Mouse (Mus musculus) cerebellum, adult 2 months (tissue): ENCODE data around the gene Stard13. TPM values are rescaled to one million over a fixed set of nuclear protein-coding genes. Genes with fewer than 3 reads are reported as not detected.

Source experiments
- DNase-seq, 2 experiments: peaks; one replicate each; pipeline ENCODE4 v3.0.0; 2021
- H3K27ac ChIP-seq: fragments of 200-500 bp; 2 replicates; pipeline ENCODE4 v1.5.1; 2012; ENCODE audit warnings: low read length, control low read depth, inconsistent platforms; ENCODE audit not compliant: insufficient read depth
- H3K27me3 ChIP-seq: fragments of 200-500 bp; 2 replicates; pipeline ENCODE4 v1.6.1; 2012; ENCODE audit warnings: inconsistent platforms, mild to moderate bottlenecking, low read length, moderate library complexity; ENCODE audit not compliant: control insufficient read depth, insufficient read depth
- H3K4me1 ChIP-seq: fragments of 200-500 bp; 2 replicates; pipeline ENCODE4 v1.6.1; 2011; ENCODE audit warnings: low read length; ENCODE audit not compliant: control insufficient read depth, insufficient read depth
- H3K4me3 ChIP-seq: fragments of 200-500 bp; replicated peaks from 2 replicates; pipeline ENCODE3; 2011; ENCODE audit warnings: mild to moderate bottlenecking, low read depth, low read length, control low read depth; ENCODE audit not compliant: insufficient read depth
- CTCF ChIP-seq: fragments of 200-500 bp; IDR thresholded peaks from 2 replicates; pipeline ENCODE4 v1.5.1; 2011; ENCODE audit warnings: low read depth, mild to moderate bottlenecking, control low read depth, low read length, moderate library complexity, borderline replicate concordance; ENCODE audit not compliant: insufficient read depth
- POLR2A ChIP-seq: fragments of 200-500 bp; IDR thresholded peaks from 2 replicates; pipeline ENCODE4 v1.6.1; 2011; ENCODE audit warnings: low read length, control low read depth, borderline replicate concordance; ENCODE audit not compliant: insufficient read depth
- WGBS: fragments of 180-500 bp; shearing (Covaris S2); methylation state at CpG from one replicate; pipeline ENCODE4 v1.1.7; 2018; 5-methylcytosine and 5-hydroxymethylcytosine counted together
- polyA plus RNA-seq: library from polyadenylated mRNA; depleted of rRNA; stranded (reverse); fragments of >200 nt; gene quantifications from 2 replicates; pipeline ENCODE4 v1.2.3, GENCODE M21; 2012

Gene Stard13
- polyA plus RNA-seq, 1 experiment = 9.8 TPM

GRCm38 (mm10) chr5:151055426-151056090 lies 178.1 kb downstream of the Stard13 start:
- Histone ChIP-seq H3K27me3 (no peaks in the 10 kb centered on the region), H3K4me1 (no peaks in the 10 kb centered on the region; the same call in 1 of the 2 replicates), H3K27ac (no peak overlapping the region), H3K4me3 (no peak overlapping the region)
- WGBS = 96% methylated on average over 11 of the region's 11 CpGs
- TF ChIP-seq CTCF = no peak
- TF ChIP-seq POLR2A = no peak
- DNase-seq = no peak

- Histone ChIP-seq H3K27me3 (no peaks in the 10 kb centered on the region), H3K27ac (no peak overlapping the region)
- TF ChIP-seq CTCF = no peak
- no peak for TF ChIP-seq POLR2A
Observed at GRCm38 (mm10) chr5:151054743-151055114, 178.9 kb downstream of the Stard13 start.

GRCm38 (mm10) chr5:151054100-151054742 lies 179.4 kb downstream of the Stard13 start:
- no peak overlapping the region for H3K27ac ChIP-seq
- no peaks in the 10 kb centered on the region for H3K4me1 ChIP-seq
- TF ChIP-seq POLR2A (no peak), CTCF (no peak)
- DNase-seq = no peak
- no peaks in the 10 kb centered on the region for H3K27me3 ChIP-seq
- H3K4me3 ChIP-seq = no peak overlapping the region
- 58% methylated on average over 7 of the region's 7 CpGs for WGBS

More at GRCm38 (mm10) chr5:151054743-151055114, 178.9 kb downstream of the Stard13 start:
- no peak for DNase-seq
- WGBS = 69% methylated on average over 4 of the region's 4 CpGs
- no peak overlapping the region for H3K4me3 ChIP-seq
- H3K4me1 ChIP-seq = no peaks in the 10 kb centered on the region

- no peaks in the 10 kb centered on the region for H3K4me1 ChIP-seq
- no peak overlapping the region for H3K4me3 ChIP-seq
- no peaks in the 10 kb centered on the region for H3K27me3 ChIP-seq
- no peak for TF ChIP-seq POLR2A
- no peak for TF ChIP-seq CTCF
- WGBS = 97% methylated on average over 5 of the region's 5 CpGs
- no peak overlapping the region for H3K27ac ChIP-seq
- DNase-seq = no peak
Observed at GRCm38 (mm10) chr5:151053190-151053589, 180.4 kb downstream of the Stard13 start.

GRCm38 (mm10) chr5:151052331-151052730 lies 181.3 kb downstream of the Stard13 start:
- 96% methylated on average over 8 of the region's 8 CpGs for WGBS
- TF ChIP-seq CTCF (no peak), POLR2A (no peak)
- Histone ChIP-seq H3K27me3 (no peaks in the 10 kb centered on the region), H3K27ac (no peak overlapping the region), H3K4me3 (no peak overlapping the region), H3K4me1 (no peaks in the 10 kb centered on the region)
- no peak for DNase-seq

- no peak for DNase-seq
- H3K27ac ChIP-seq = no peak overlapping the region
- no peak overlapping the region for H3K4me3 ChIP-seq
- WGBS = 61% methylated on average over 12 of the region's 12 CpGs
- TF ChIP-seq POLR2A (no peak), CTCF (no peak)
- H3K4me1 ChIP-seq = no peaks in the 10 kb centered on the region
- H3K27me3 ChIP-seq = no peaks in the 10 kb centered on the region
Observed at GRCm38 (mm10) chr5:151047488-151047887, 186.1 kb downstream of the Stard13 start.

GRCm38 (mm10) chr5:151046917-151047316 lies 186.7 kb downstream of the Stard13 start:
- no peak for DNase-seq
- no peak for TF ChIP-seq POLR2A
- no peak for TF ChIP-seq CTCF
- no peak overlapping the region for H3K27ac ChIP-seq
- no peak overlapping the region for H3K4me3 ChIP-seq
- WGBS = 47% methylated on average over 7 of the region's 7 CpGs
- no peaks in the 10 kb centered on the region for H3K4me1 ChIP-seq
- H3K27me3 ChIP-seq = no peaks in the 10 kb centered on the region

GRCm38 (mm10) chr5:151046131-151046530 lies 187.5 kb downstream of the Stard13 start:
- no peak for TF ChIP-seq CTCF
- no peak for TF ChIP-seq POLR2A
- Histone ChIP-seq H3K27ac (no peak overlapping the region), H3K27me3 (no peaks in the 10 kb centered on the region), H3K4me1 (no peaks in the 10 kb centered on the region), H3K4me3 (no peak overlapping the region)
- 90% methylated on average over 6 of the region's 6 CpGs for WGBS
- DNase-seq = no peak
